Mouse (Mus musculus) kidney, embryonic 15.5 days (tissue): ENCODE measurements around the gene Tmem239. TPM values are rescaled to one million over a fixed set of nuclear protein-coding genes. Genes with fewer than 3 reads are reported as not detected.

Experiments used
- polyA plus RNA-seq: library from polyadenylated mRNA; unstranded; fragments of >200 nt; fragmentation: Nextera tagmentation; extraction: Ambion mirVana; gene quantifications from 2 replicates; pipeline ENCODE4 v1.2.1, GENCODE M21; 2015

The Tmem239 gene
- polyA plus RNA-seq, 1 experiment from 2014 or later = not detected

Other genes starting within 250 kb of the Tmem239 start
- gene Snrpb, start 227.1 kb upstream of the Tmem239 start, polyA plus RNA-seq = 653 and 661 TPM in 2 replicates
- not detected in 2 replicates for gene Tmc2, start 211.3 kb upstream of the Tmem239 start, polyA plus RNA-seq
- gene Nop56, start 132.0 kb upstream of the Tmem239 start, polyA plus RNA-seq = 317 and 325 TPM in 2 replicates
- 188 and 191 TPM in 2 replicates for gene Idh3b, start 121.9 kb upstream of the Tmem239 start, polyA plus RNA-seq
- 2.1 and 2.8 TPM in 2 replicates for gene Ebf4, start 111.3 kb upstream of the Tmem239 start, polyA plus RNA-seq
- gene Cpxm1, start 8.9 kb upstream of the Tmem239 start, polyA plus RNA-seq = 82.1 and 87.4 TPM in 2 replicates
- gene Gm28372, start 1.2 kb upstream of the Tmem239 start, polyA plus RNA-seq = 0.09 TPM in 1 of 2 replicates, not detected in the other
- gene 1700020A23Rik, start 1.2 kb upstream of the Tmem239 start, polyA plus RNA-seq = not detected in 2 replicates
- gene Vps16, start 17.9 kb downstream of the Tmem239 start, polyA plus RNA-seq = 101 and 103 TPM in 2 replicates
- gene Pced1a, start 18.2 kb downstream of the Tmem239 start, polyA plus RNA-seq = 17.3 and 19.0 TPM in 2 replicates
- 87.9 and 92.2 TPM in 2 replicates for gene Ptpra, start 43.8 kb downstream of the Tmem239 start, polyA plus RNA-seq
- gene Mrps26, start 157.3 kb downstream of the Tmem239 start, polyA plus RNA-seq = 89.8 and 97.7 TPM in 2 replicates
- gene Oxt, start 169.7 kb downstream of the Tmem239 start, polyA plus RNA-seq = not detected in 2 replicates
- gene Avp, start 176.1 kb downstream of the Tmem239 start, polyA plus RNA-seq = not detected in 2 replicates
- gene Fastkd5, start 223.5 kb downstream of the Tmem239 start, polyA plus RNA-seq = 17.3 TPM in 2 replicates
- 12.6 and 13.6 TPM in 2 replicates for gene Ubox5, start 223.6 kb downstream of the Tmem239 start, polyA plus RNA-seq
- gene Lzts3, start 236.3 kb downstream of the Tmem239 start, polyA plus RNA-seq = 12.2 and 13.0 TPM in 2 replicates